Mouse (Mus musculus) megakaryocyte progenitor cell, adult 5-6 weeks (primary cell): ENCODE data around the gene Mansc4. TPM values are rescaled to one million over a fixed set of nuclear protein-coding genes. Genes with fewer than 3 reads are reported as not detected.

ENCODE experiments used
- ATAC-seq: replicated peaks from 2 replicates; pipeline ENCODE4 v1.8.0; 2016; ENCODE audit warnings: mild to moderate bottlenecking, moderate TSS enrichment, inconsistent platforms; ENCODE audit not compliant: poor library complexity
- total RNA-seq, 2 experiments: library from RNA; stranded (forward) in 1 of 2; stranded (reverse) in 1 of 2; fragments of 157-497, 149-512 nt in 1 of 2; fragments of 200-1000 nt in 1 of 2; gene quantifications; 2 replicates each; pipeline versions ENCODE4 v1.2.3 to v1.2.4; 2015 to 2017

Mansc4 gene
- total RNA-seq (2015) (not detected in 2 replicates), total RNA-seq (2017) (not detected in 2 replicates)

DNA sequence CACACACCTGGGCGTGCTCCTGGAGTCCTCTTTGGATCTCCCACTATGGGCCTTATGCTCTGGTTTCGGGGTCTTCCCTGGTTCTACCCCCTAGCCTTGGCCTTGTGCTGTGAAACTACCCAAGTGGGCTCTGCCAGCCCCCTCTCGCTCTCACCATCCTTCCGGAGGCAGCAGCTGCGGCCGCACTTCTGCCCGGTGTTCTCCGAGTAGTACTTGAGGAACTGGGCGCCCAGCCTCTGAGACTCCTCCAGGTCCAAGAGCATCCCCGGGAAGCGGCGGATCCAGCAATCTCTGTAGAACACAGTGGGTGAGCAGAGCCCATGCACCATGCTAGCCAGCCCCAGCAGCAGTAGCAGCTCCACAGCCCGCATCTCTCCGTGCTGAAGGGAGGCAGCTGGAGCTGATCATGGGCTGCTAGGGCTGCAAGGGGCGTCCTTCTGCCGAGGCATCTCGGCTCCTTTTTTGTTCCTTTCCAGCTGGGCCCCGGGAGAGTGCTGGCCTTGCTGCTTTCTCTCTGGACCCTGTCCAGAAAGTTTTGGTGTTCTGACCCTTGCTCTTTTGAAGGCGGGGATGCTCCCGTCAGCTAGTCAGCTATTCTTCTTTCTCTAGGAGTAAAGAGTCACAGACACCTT is at the start of gene Mansc4:
Gene Mansc4 (minus strand): TSS at position 439 of the 632 bp plus-strand sequence.
- no peak; the same call in 1 of the 2 replicates for ATAC-seq

DNA sequence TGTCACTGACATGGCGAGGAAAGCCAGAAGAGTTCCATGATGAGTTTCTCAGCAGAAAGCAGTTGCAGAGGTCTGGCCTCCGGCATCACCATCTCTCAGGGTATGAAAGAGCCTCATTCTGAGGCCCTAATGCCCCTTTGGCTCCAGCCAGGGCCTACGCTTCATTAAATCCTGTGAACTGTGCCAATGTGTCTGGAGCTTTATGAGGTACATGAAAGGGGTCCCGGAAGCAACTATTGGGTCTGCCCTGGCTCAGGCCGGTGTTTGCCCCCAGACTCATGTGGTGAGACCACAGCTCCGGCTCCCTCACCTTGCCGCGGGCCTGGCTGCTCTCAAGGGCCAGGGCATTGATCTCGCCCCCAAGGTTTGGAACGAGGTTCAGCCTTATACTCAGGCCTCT is 40.4 kb upstream of the Mansc4 start:
- no peak for ATAC-seq

GRCm38 (mm10) chr6:147121320-147121719 is 34.5 kb upstream of the Mansc4 start:
- no peak for ATAC-seq

- ATAC-seq, result no peak
Observed at GRCm38 (mm10) chr6:147118190-147118589, 31.4 kb upstream of the Mansc4 start.

DNA sequence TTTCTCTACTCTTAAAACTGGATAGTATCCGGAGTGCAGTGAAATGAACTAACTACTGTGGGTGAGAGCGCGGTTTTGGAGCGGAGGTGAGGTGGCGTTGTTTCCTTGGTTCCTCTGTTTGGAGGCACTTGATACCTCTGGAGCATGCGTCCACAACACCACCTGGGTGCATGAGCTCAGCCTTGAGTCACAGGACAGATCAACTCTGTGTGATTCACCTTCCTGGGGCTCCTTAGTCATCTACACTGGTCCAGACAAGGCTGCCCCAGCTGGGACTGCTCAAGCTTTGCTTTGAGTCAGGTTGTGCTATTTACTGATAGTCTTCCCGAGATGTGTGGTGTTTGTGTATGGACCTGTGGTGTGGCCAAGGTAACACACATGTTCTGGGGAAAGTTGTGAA is 30.9 kb upstream of the Mansc4 start:
- ATAC-seq, result no peak

- peak; percentile 87 for ATAC-seq
Observed at GRCm38 (mm10) chr6:147116579-147116978, 29.7 kb upstream of the Mansc4 start.

- no peak for ATAC-seq
Observed at GRCm38 (mm10) chr6:147109283-147109682, 22.5 kb upstream of the Mansc4 start.

GRCm38 (mm10) chr6:147106716-147107115 is 19.9 kb upstream of the Mansc4 start:
- ATAC-seq, result 0 out of 2 replicates have a peak, but pooled peaks have one; percentile 17

DNA sequence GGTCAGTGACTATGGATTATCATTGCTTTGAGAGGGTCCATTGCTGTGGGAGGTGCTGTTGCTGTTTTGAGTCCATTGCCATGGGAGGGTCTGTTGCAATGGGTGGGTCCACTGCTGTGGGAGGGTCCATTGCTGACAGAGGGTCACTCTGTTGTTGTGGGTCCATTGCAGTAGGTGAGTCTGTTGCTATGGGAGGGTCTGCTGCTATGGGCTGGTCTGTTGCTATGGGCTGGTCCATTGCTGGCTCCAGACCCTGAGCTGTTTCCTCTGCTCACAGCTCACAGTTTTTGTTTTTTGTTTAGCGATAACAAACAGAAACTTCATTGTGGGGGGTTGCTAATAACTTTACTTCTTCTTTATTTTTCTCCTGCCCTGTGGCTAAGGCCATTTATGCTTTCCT is 18.7 kb upstream of the Mansc4 start:
- no peak for ATAC-seq

DNA sequence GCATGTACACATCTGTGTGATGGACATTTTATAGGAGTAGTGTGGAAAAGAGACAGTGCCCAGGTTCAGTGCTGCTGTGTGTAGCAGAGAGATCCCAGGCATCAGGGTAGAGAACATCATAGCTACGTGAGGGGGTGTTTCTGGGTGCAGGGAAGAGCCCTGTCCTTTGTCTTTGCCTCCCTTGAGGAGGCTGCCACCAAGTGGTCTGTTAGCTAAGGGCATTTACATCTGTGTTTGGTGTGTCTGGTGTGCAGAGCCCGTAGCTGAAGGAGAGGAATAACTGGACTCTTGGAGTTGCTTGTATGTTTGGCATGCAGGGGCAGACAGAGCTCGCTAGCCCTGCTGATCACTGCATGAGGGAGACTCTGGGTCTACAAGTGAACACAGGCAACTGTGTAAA is 15.5 kb upstream of the Mansc4 start:
- ATAC-seq, result no peak

DNA sequence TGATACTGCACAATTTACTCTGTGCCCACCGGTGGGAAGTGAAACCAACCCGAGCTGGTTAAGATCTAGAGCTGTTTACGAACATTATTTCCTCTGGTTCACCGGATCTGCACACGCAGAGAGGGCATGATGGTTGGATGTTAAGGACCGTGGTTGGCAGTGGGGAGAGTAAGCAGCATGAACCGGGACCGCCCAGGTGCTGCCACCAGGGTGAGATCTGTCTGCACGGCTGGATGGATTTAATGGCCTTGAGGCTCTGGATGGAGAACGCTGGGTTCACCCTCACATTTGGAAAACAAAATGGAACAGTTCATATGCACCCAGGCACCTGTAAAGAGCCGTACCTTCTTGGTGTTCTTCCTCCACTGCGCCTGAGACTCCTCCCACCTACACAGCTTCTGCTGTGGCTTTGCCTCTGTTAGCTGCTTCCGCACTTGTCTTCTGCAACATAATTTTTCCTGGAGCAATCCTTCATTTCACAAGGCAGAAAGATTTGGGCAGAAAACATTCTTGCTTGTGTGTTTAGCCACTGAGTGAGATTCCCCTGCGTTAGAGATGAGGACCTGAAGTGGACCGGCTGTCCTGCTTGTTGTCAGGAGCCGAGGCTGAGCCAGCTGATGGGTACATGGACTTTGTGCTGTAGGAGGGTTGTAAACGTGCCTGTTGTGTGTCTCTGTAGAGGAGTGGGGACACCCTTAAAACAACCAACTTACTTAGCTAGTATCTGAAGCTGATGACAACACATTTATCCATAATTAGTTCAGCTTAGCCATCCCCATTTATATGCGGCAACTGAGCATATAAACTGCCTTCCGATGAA is 12.8 kb upstream of the Mansc4 start:
- ATAC-seq, result peak; percentile 61

- ATAC-seq, result peak; percentile 53
Observed at GRCm38 (mm10) chr6:147097346-147097929, 10.6 kb upstream of the Mansc4 start.

GRCm38 (mm10) chr6:147096934-147097333 is 10.1 kb upstream of the Mansc4 start:
- no peak for ATAC-seq

GRCm38 (mm10) chr6:147096109-147096508 is 9.3 kb upstream of the Mansc4 start:
- no peak for ATAC-seq

DNA sequence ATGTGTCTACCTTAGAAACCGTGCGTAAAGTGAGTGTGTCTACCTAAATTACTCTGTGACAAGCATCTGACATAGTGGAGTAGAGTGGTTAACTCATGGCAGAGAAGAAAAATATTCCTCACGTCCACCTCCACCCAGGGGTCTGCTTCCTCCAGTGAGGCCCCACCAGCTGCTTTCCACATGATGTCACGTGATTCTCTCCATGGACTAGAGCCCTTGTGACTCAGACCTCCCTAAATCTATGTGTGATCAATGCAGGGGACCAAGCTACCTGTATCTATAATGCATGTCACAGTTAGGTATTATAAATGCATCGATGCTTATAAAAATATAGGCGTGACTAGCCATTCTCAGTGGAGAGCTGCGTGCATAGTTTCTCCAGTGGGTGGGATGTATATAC is 7.9 kb upstream of the Mansc4 start:
- ATAC-seq, result no peak

- peak; percentile 36 for ATAC-seq
Observed at GRCm38 (mm10) chr6:147092136-147092535, 5.3 kb upstream of the Mansc4 start.

- peak; percentile 75 for ATAC-seq
Observed at GRCm38 (mm10) chr6:147091136-147092120, 4.6 kb upstream of the Mansc4 start, which contains the start of gene Klhl42. Gene Klhl42, plus strand, starts transcription at chr6:147091379.

- no peak for ATAC-seq
Observed at GRCm38 (mm10) chr6:147090191-147090590, 3.4 kb upstream of the Mansc4 start.

DNA sequence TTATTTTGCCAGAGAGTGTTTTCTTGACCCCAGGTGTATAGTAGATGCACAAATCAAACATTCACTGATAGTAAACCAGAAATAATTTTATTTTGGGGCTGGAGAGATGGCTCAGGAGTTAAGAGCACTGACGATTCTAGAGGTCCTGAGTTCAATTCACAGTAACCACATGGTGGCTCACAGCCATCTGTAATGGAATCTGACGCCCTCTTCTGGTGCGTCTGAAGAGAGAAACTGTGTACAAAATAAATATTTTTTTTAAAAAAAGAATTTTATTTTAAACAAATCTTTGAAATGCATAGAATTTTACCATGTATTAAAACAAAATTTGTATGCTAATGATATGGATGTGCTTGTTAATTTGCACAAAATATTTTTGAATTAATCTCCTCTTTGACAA is 1.7 kb upstream of the Mansc4 start:
- ATAC-seq, result no peak

DNA sequence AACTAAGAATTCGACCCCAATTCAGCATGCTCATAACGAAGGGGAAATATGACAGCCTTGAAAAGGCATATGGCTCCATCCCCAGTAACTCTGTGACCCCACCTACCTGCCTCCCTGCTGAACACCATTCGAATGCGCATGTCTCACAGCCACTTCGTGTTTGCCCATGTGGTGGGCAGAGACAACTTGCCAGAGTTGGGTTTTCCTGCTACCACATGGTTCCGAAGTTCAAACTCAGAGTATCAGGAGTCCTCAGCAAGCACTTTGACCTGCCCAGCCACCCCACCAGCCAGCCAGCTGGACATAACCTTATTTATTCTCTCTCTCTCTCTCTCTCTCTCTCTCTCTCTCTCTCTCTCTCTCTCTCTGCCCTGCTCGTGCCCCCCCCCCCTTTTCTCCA is 904 bp upstream of the Mansc4 start:
- no peak for ATAC-seq
